Mouse (Mus musculus): ENCODE measurements around the gene Zfp644. TPM values are rescaled to one million over a fixed set of nuclear protein-coding genes. Genes with fewer than 3 reads are reported as not detected.

Gene Zfp644
- total and polyA plus RNA-seq, 3 experiments, result 15.1 to 28.7 (median 17.7) TPM

DNA sequence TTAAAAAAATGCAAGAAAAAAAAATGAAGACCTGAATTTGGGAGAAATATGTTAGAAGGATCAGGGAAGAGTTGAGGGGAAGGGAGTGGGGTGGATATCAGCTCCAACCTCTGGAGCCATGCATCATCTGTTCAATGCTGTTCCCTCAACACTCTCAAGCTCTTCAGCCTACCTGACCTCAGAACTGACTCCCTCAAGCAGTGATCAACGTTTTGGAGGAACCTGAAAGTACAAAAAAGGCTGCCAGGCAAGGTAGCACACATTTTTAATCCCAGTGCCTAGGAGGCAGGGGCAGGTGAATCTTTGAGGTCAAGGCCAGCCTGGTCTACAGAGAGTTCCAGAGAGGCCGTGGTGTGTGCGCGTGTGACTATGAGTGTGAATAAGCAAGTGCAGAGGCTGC is 88.3 kb downstream of the Zfp644 start, which contains the start of gene Gm17304:
Gene Gm17304, plus strand, starts transcription at position 301 of the 400 bp plus-strand sequence.
- TF ChIP-seq MYC (IDR thresholded peaks at IDR 0.05; ENCODE audit: low read depth, low read length), result no peak
- no peak for TF ChIP-seq POLR2A (IDR thresholded peaks at IDR 0.05; ENCODE audit: low read depth, low read length)
- TF ChIP-seq ZNF384 (IDR thresholded peaks at IDR 0.05; ENCODE audit: low read depth, low read length), result no peak
- no peak for TF ChIP-seq CHD1 (IDR thresholded peaks at IDR 0.05; ENCODE audit: low read depth, low read length)
- TF ChIP-seq JUN (IDR thresholded peaks at IDR 0.05; ENCODE audit: insufficient read depth, low read depth, low read length), result no peak
- Histone ChIP-seq H3K4me3 (replicated peaks in 1 of 3; ENCODE audit: low read depth in 2 of 3, low read length in 2 of 3, poor library complexity in 1 of 3) (no peak within 1 kb of the TSS), H3K9ac (ENCODE audit: insufficient read depth, low read depth) (no peak within 1 kb of the TSS), H3K79me2 (replicated peaks; ENCODE audit: control insufficient read depth, extremely low read depth, insufficient read depth, poor library complexity, severe bottlenecking) (no peaks in the 10 kb centered on the region), H3K27me3 (replicated peaks) (no peaks in the 10 kb centered on the region), H3K4me2 (ENCODE audit: insufficient read depth, low read depth, poor library complexity, severe bottlenecking) (no peak within 1 kb of the TSS), H3K9me3 (replicated peaks; ENCODE audit: low read length) (no peaks in the 10 kb centered on the region), H3K36me3 (replicated peaks in 1 of 2; ENCODE audit: control insufficient read depth in 1 of 2, insufficient read depth in 1 of 2, low read length in 1 of 2) (peaks cover 2 to 42% of the 10 kb centered on the region in 2 experiments), H3K27ac (ENCODE audit: insufficient read depth, low read depth) (no peak within 1 kb of the TSS), H3K4me1 (ENCODE audit: control insufficient read depth in 1 of 2, insufficient read depth in 2 of 2) (no peaks in the 10 kb centered on the region)
- in situ Hi-C loops (cut with MboI; ENCODE audit: low pct_ligation_motif_present, low pct_unique_long_range_greater_than_20kb, low sequenced_read_pairs), result no loop called here
- dilution Hi-C loops (cut with MboI; ENCODE audit: extremely low pct_ligation_motif_present, extremely low pct_unique_long_range_greater_than_20kb, low sequenced_read_pairs), result no loop called here
- no peak for DNase-seq (ENCODE audit: extremely low read depth)

- in situ Hi-C loops (cut with MboI; ENCODE audit: low pct_ligation_motif_present, low pct_unique_long_range_greater_than_20kb, low sequenced_read_pairs) (no loop called here), dilution Hi-C loops (cut with MboI; ENCODE audit: extremely low pct_ligation_motif_present, extremely low pct_unique_long_range_greater_than_20kb, low sequenced_read_pairs) (no loop called here)
- DNase-seq (ENCODE audit: extremely low read depth), result no peak
- Histone ChIP-seq H3K36me3 (replicated peaks in 1 of 2; ENCODE audit: control insufficient read depth in 1 of 2, insufficient read depth in 1 of 2, low read length in 1 of 2) (peaks cover 2 to 42% of the 10 kb centered on the region in 2 experiments), H3K27ac (ENCODE audit: insufficient read depth, low read depth) (no peak overlapping the region), H3K4me3 (replicated peaks in 1 of 3; ENCODE audit: low read depth in 2 of 3, low read length in 2 of 3, poor library complexity in 1 of 3) (no peak overlapping the region), H3K9ac (ENCODE audit: insufficient read depth, low read depth) (no peak overlapping the region), H3K27me3 (replicated peaks) (no peaks in the 10 kb centered on the region), H3K4me1 (ENCODE audit: control insufficient read depth in 1 of 2, insufficient read depth in 2 of 2) (no peaks in the 10 kb centered on the region), H3K9me3 (replicated peaks; ENCODE audit: low read length) (no peaks in the 10 kb centered on the region), H3K4me2 (ENCODE audit: insufficient read depth, low read depth, poor library complexity, severe bottlenecking) (no peak overlapping the region), H3K79me2 (replicated peaks; ENCODE audit: control insufficient read depth, extremely low read depth, insufficient read depth, poor library complexity, severe bottlenecking) (no peaks in the 10 kb centered on the region)
- TF ChIP-seq HCFC1 (IDR thresholded peaks at IDR 0.05; ENCODE audit: low read depth, low read length) (no peak), POLR2A (IDR thresholded peaks at IDR 0.05; ENCODE audit: low read depth, low read length) (no peak), TCF12 (IDR thresholded peaks at IDR 0.05; ENCODE audit: low read depth, low read length) (no peak), MEF2A (IDR thresholded peaks at IDR 0.05; ENCODE audit: borderline replicate concordance, low read depth, low read length) (no peak), ZC3H11A (IDR thresholded peaks at IDR 0.05; ENCODE audit: low read depth, low read length) (no peak), SIN3A (IDR thresholded peaks at IDR 0.05; ENCODE audit: low read length) (no peak), UBTF (IDR thresholded peaks at IDR 0.05; ENCODE audit: low read depth, low read length) (no peak), JUN (IDR thresholded peaks at IDR 0.05; ENCODE audit: insufficient read depth, low read depth, low read length) (no peak), EP300 (IDR thresholded peaks at IDR 0.05; ENCODE audit: low read length) (no peak), TBP (conservative IDR thresholded peaks at IDR 0.05; ENCODE audit: low read depth, low read length) (no peak), MAZ (IDR thresholded peaks at IDR 0.05; ENCODE audit: low read depth, low read length) (no peak), ELF1 (IDR thresholded peaks at IDR 0.05; ENCODE audit: low read depth, low read length) (no peak), RCOR1 (conservative IDR thresholded peaks at IDR 0.05; ENCODE audit: low read depth, low read length) (no peak)
Measured at GRCm38 (mm10) chr5:106607081-106607480, 90.0 kb downstream of the Zfp644 start.
